Mouse (Mus musculus) CH12.LX (cell line): ENCODE results near the gene Fam161b. TPM values are rescaled to one million over a fixed set of nuclear protein-coding genes. Genes with fewer than 3 reads are reported as not detected.

ENCODE experiments used
- DNase-seq: peaks from one replicate; pipeline ENCODE4 v3.0.0-alpha.2; 2013; ENCODE audit errors: extremely low read depth
- H3K27ac ChIP-seq: 2 replicates; pipeline ENCODE4 v1.5.1; 2012; ENCODE audit warnings: low read depth, mild to moderate bottlenecking, control low read depth, moderate library complexity; ENCODE audit not compliant: insufficient read depth
- H3K27me3 ChIP-seq: replicated peaks from 2 replicates; pipeline ENCODE3; 2012; ENCODE audit warnings: inconsistent platforms
- H3K36me3 ChIP-seq, 2 experiments: replicated peaks in 1 of 2; 2 replicates each; pipeline versions ENCODE3 to v1.6.1; 2012; ENCODE audit warnings: inconsistent platforms in 1 of 2, low read length in 1 of 2, mild to moderate bottlenecking in 1 of 2, mixed read lengths in 1 of 2, moderate library complexity in 1 of 2; ENCODE audit not compliant: control insufficient read depth in 1 of 2, insufficient read depth in 1 of 2
- H3K4me1 ChIP-seq, 2 experiments: 2 replicates each; pipeline ENCODE4 v1.6.1; 2012; ENCODE audit warnings: inconsistent platforms in 1 of 2, moderate library complexity in 1 of 2; ENCODE audit not compliant: insufficient read depth in 2 of 2, control insufficient read depth in 1 of 2
- H3K4me2 ChIP-seq: 2 replicates; pipeline ENCODE4 v1.6.1; 2012; ENCODE audit warnings: low read depth, mild to moderate bottlenecking, control low read depth; ENCODE audit not compliant: poor library complexity, insufficient read depth, severe bottlenecking
- H3K4me3 ChIP-seq, 3 experiments: fragments of 150-350 bp in 1 of 3; sonication (generic) in 1 of 3; replicated peaks in 1 of 3; 2 replicates each; pipeline versions ENCODE3 to v1.5.1; 2011 to 2012; ENCODE audit warnings: low read depth in 2 of 3, low read length in 2 of 3, mild to moderate bottlenecking in 2 of 3, moderate library complexity in 2 of 3, control low read depth in 1 of 3, improper control_type of control experiment in 1 of 3, inconsistent platforms in 1 of 3, mixed read lengths in 1 of 3; ENCODE audit not compliant: poor library complexity in 1 of 3
- H3K79me2 ChIP-seq: replicated peaks from 2 replicates; pipeline ENCODE4 v1.6.1; 2012; ENCODE audit warnings: mild to moderate bottlenecking, moderate library complexity; ENCODE audit not compliant: control insufficient read depth, poor library complexity, insufficient read depth, severe bottlenecking; ENCODE audit errors: extremely low read depth
- H3K9ac ChIP-seq: 2 replicates; pipeline ENCODE4 v1.6.1; 2012; ENCODE audit warnings: low read depth, mild to moderate bottlenecking, control low read depth, moderate library complexity; ENCODE audit not compliant: insufficient read depth
- H3K9me3 ChIP-seq: replicated peaks from 2 replicates; pipeline ENCODE3; 2012; ENCODE audit warnings: low read length, inconsistent platforms, mixed read lengths
- BHLHE40 ChIP-seq: IDR thresholded peaks from 2 replicates; pipeline ENCODE4 v1.6.1; 2011; ENCODE audit warnings: mild to moderate bottlenecking, low read depth, low read length, improper control_type of control experiment
- CHD2 ChIP-seq: IDR thresholded peaks from 2 replicates; pipeline ENCODE4 v1.6.1; 2011; ENCODE audit warnings: low read length, improper control_type of control experiment
- ELF1 ChIP-seq: IDR thresholded peaks from 2 replicates; pipeline ENCODE4 v1.6.1; 2014; ENCODE audit warnings: low read depth, mild to moderate bottlenecking, inconsistent platforms, low read length, improper control_type of control experiment
- EP300 ChIP-seq: IDR thresholded peaks from 2 replicates; pipeline ENCODE4 v1.6.1; 2011; ENCODE audit warnings: low read length, improper control_type of control experiment
- HCFC1 ChIP-seq: IDR thresholded peaks from 2 replicates; pipeline ENCODE4 v1.6.1; 2012; ENCODE audit warnings: low read depth, mild to moderate bottlenecking, inconsistent platforms, low read length, improper control_type of control experiment
- IRF4 ChIP-seq: IDR thresholded peaks from 2 replicates; pipeline ENCODE4 v1.6.1; 2014; ENCODE audit warnings: low read depth, mild to moderate bottlenecking, inconsistent platforms, low read length, improper control_type of control experiment
- JUN ChIP-seq: IDR thresholded peaks from 2 replicates; pipeline ENCODE4 v1.6.1; 2011; ENCODE audit warnings: low read depth, mild to moderate bottlenecking, low read length, improper control_type of control experiment, moderate library complexity; ENCODE audit not compliant: insufficient read depth
- JUND ChIP-seq: conservative IDR thresholded peaks from 2 replicates; pipeline ENCODE4 v1.6.1; 2011; ENCODE audit warnings: low read depth, low read length, improper control_type of control experiment
- MAFK ChIP-seq: IDR thresholded peaks from 2 replicates; pipeline ENCODE4 v1.6.1; 2011; ENCODE audit warnings: low read length, improper control_type of control experiment; ENCODE audit not compliant: insufficient replicate concordance
- MAX ChIP-seq: IDR thresholded peaks from 2 replicates; pipeline ENCODE4 v1.6.1; 2011; ENCODE audit warnings: low read length, improper control_type of control experiment
- MAZ ChIP-seq: IDR thresholded peaks from 2 replicates; pipeline ENCODE4 v1.6.1; 2012; ENCODE audit warnings: low read depth, mild to moderate bottlenecking, inconsistent platforms, low read length, improper control_type of control experiment, moderate library complexity
- MXI1 ChIP-seq: IDR thresholded peaks from 2 replicates; pipeline ENCODE4 v1.6.1; 2011; ENCODE audit warnings: mild to moderate bottlenecking, low read depth, low read length, improper control_type of control experiment
- MYC ChIP-seq: IDR thresholded peaks from 2 replicates; pipeline ENCODE4 v1.6.1; 2011; ENCODE audit warnings: low read depth, mild to moderate bottlenecking, improper control_type of control experiment, low read length
- NELFE ChIP-seq: IDR thresholded peaks from 2 replicates; pipeline ENCODE4 v1.6.1; 2011; ENCODE audit warnings: low read depth, low read length, improper control_type of control experiment
- NRF1 ChIP-seq: IDR thresholded peaks from 2 replicates; pipeline ENCODE4 v1.6.1; 2014; ENCODE audit warnings: low read depth, mild to moderate bottlenecking, inconsistent platforms, low read length, improper control_type of control experiment, moderate library complexity
- POLR2A ChIP-seq: IDR thresholded peaks from 2 replicates; pipeline ENCODE4 v1.6.1; 2011; ENCODE audit warnings: low read depth, mild to moderate bottlenecking, improper control_type of control experiment, low read length
- POLR2AphosphoS2 ChIP-seq: IDR thresholded peaks from 2 replicates; pipeline ENCODE4 v1.6.1; 2011; ENCODE audit warnings: low read depth, low read length, improper control_type of control experiment
- RAD21 ChIP-seq: IDR thresholded peaks from 2 replicates; pipeline ENCODE4 v1.6.1; 2011; ENCODE audit warnings: low read depth, mild to moderate bottlenecking, low read length, improper control_type of control experiment, moderate library complexity
- RCOR1 ChIP-seq: conservative IDR thresholded peaks from 2 replicates; pipeline ENCODE4 v1.6.1; 2012; ENCODE audit warnings: low read depth, mild to moderate bottlenecking, inconsistent platforms, low read length, improper control_type of control experiment
- SIN3A ChIP-seq: IDR thresholded peaks from 2 replicates; pipeline ENCODE4 v1.6.1; 2012; ENCODE audit warnings: low read length, improper control_type of control experiment, inconsistent platforms
- TBP ChIP-seq: conservative IDR thresholded peaks from 2 replicates; pipeline ENCODE4 v1.6.1; 2011; ENCODE audit warnings: low read depth, low read length, improper control_type of control experiment
- TCF12 ChIP-seq: IDR thresholded peaks from 2 replicates; pipeline ENCODE4 v1.6.1; 2014; ENCODE audit warnings: low read depth, mild to moderate bottlenecking, inconsistent platforms, low read length, improper control_type of control experiment
- UBTF ChIP-seq: IDR thresholded peaks from 2 replicates; pipeline ENCODE4 v1.6.1; 2012; ENCODE audit warnings: low read depth, mild to moderate bottlenecking, inconsistent platforms, low read length, improper control_type of control experiment, moderate library complexity
- USF2 ChIP-seq: conservative IDR thresholded peaks from 2 replicates; pipeline ENCODE4 v1.6.1; 2011; ENCODE audit warnings: low read depth, low read length, improper control_type of control experiment
- ZC3H11A ChIP-seq: IDR thresholded peaks from 2 replicates; pipeline ENCODE4 v1.6.1; 2012; ENCODE audit warnings: low read depth, mild to moderate bottlenecking, inconsistent platforms, low read length, improper control_type of control experiment
- ZKSCAN1 ChIP-seq: IDR thresholded peaks from 2 replicates; pipeline ENCODE4 v1.6.1; 2012; ENCODE audit warnings: low read depth, inconsistent platforms, low read length, improper control_type of control experiment, borderline replicate concordance
- ZMIZ1 ChIP-seq: IDR thresholded peaks from 2 replicates; pipeline ENCODE4 v1.6.1; 2012; ENCODE audit warnings: low read depth, mild to moderate bottlenecking, inconsistent platforms, low read length, improper control_type of control experiment
- ZNF384 ChIP-seq: IDR thresholded peaks from 2 replicates; pipeline ENCODE4 v1.6.1; 2012; ENCODE audit warnings: low read depth, low read length, improper control_type of control experiment, inconsistent platforms
- dilution Hi-C: fragments of 300-500 bp; cut with MboI; formaldehyde crosslinking; loops from 2 replicates; pipeline ENCODE4 v1.14.3; 2020; ENCODE audit warnings: low sequenced_read_pairs; ENCODE audit not compliant: extremely low pct_unique_long_range_greater_than_20kb, extremely low pct_ligation_motif_present
- in situ Hi-C: fragments of 300-500 bp; cut with MboI; formaldehyde crosslinking; loops from 3 replicates; pipeline ENCODE4 v1.14.3; 2019; ENCODE audit warnings: low sequenced_read_pairs, low pct_ligation_motif_present, low pct_unique_long_range_greater_than_20kb, mixed read lengths
- polyA plus RNA-seq: library from polyadenylated mRNA; unstranded; fragments of >175 nt; gene quantifications from 2 replicates; pipeline ENCODE4 v1.2.1, GENCODE M21; 2012; ENCODE audit warnings: low read depth; ENCODE audit not compliant: insufficient read length
- total RNA-seq, 2 experiments: library from RNA; depleted of rRNA; stranded (reverse); fragments of 300-350 nt in 1 of 2; fragments of >200 nt in 1 of 2; gene quantifications; 2 replicates each; pipeline ENCODE4 v1.2.3; 2012 to 2014

Gene Fam161b
- total and polyA plus RNA-seq, 3 experiments = 0.80 to 0.98 (median 0.87) TPM

GRCm38 (mm10) chr12:84390336-84390735, 28.7 kb upstream of the Fam161b start:
- in situ Hi-C loops = no loop called here
- H3K36me3 ChIP-seq = no peaks in the 10 kb centered on the region
- peaks cover 11 to 17% of the 10 kb centered on the region in 2 experiments for H3K4me1 ChIP-seq
- dilution Hi-C loops = no loop called here
- no peaks in the 10 kb centered on the region for H3K27me3 ChIP-seq
- H3K4me3 ChIP-seq = no peak overlapping the region
- no peak overlapping the region for H3K27ac ChIP-seq
- no peak for TF ChIP-seq MAX
- TF ChIP-seq NRF1 = no peak
- no peak for TF ChIP-seq JUND
- no peak for TF ChIP-seq RAD21
- no peak for TF ChIP-seq IRF4
- TF ChIP-seq EP300 = no peak
- TF ChIP-seq ZC3H11A = no peak
- TF ChIP-seq POLR2AphosphoS2 = no peak
- no peak for TF ChIP-seq ZKSCAN1
- TF ChIP-seq NELFE = no peak
- no peak for TF ChIP-seq CHD2
- no peak for TF ChIP-seq MAFK
- TF ChIP-seq MXI1 = no peak
- no peak for TF ChIP-seq HCFC1
- no peaks in the 10 kb centered on the region for H3K9me3 ChIP-seq
- no peak overlapping the region for H3K9ac ChIP-seq
- no peak for DNase-seq
- H3K4me2 ChIP-seq = no peak overlapping the region
- no peaks in the 10 kb centered on the region for H3K79me2 ChIP-seq

- dilution Hi-C loops = no loop called here
- in situ Hi-C loops = no loop called here
- H3K9ac ChIP-seq = no peak overlapping the region
- no peaks in the 10 kb centered on the region for H3K36me3 ChIP-seq
- TF ChIP-seq SIN3A = no peak
- TF ChIP-seq NELFE = 0 out of 2 replicates have a peak, but pooled peaks have one; percentile 29
- TF ChIP-seq BHLHE40 = no peak; the same call in 1 of the 2 replicates
- TF ChIP-seq TBP = no peak
- peak; percentile 36; the same call in 1 of the 2 replicates for TF ChIP-seq POLR2A
- no peak for TF ChIP-seq JUN
- TF ChIP-seq ELF1 = 0 out of 2 replicates have a peak, but pooled peaks have one; percentile 16
- no peak for TF ChIP-seq USF2
- no peak for TF ChIP-seq IRF4
- TF ChIP-seq CHD2 = peak; percentile 69
- no peak for TF ChIP-seq MAZ
- peak; percentile 20; the same call in 1 of the 2 replicates for TF ChIP-seq MAX
- TF ChIP-seq MXI1 = no peak
- TF ChIP-seq MYC = peak; percentile 59
- no peak for TF ChIP-seq ZMIZ1
- peak; percentile 66; the same call in 1 of the 2 replicates for TF ChIP-seq ZNF384
- no peak for TF ChIP-seq JUND
- TF ChIP-seq RCOR1 = no peak
- no peak for TF ChIP-seq UBTF
- TF ChIP-seq HCFC1 = peak; percentile 67
- no peak for TF ChIP-seq TCF12
- TF ChIP-seq RAD21 = no peak
- TF ChIP-seq ZKSCAN1 = no peak
- H3K4me3 ChIP-seq = no peak overlapping the region
- peak overlapping the region; percentile 40 for H3K4me2 ChIP-seq
- H3K9me3 ChIP-seq = no peaks in the 10 kb centered on the region
- H3K4me1 ChIP-seq = peaks cover 11 to 17% of the 10 kb centered on the region in 2 experiments
- peak; percentile 51 for DNase-seq
- H3K79me2 ChIP-seq = no peaks in the 10 kb centered on the region
- no peak overlapping the region for H3K27ac ChIP-seq
- no peaks in the 10 kb centered on the region for H3K27me3 ChIP-seq
Measured at GRCm38 (mm10) chr12:84388774-84389400, 27.3 kb upstream of the Fam161b start.
